8 mouse cellular contexts compared by ENCODE assay signal in genomic region chr9:62438755-62439101, GRCm38 (mm10).
DNase-seq lines count a peak whose midpoint lies in the region; ATAC-seq and TF ChIP-seq lines count a peak whose summit lies in the region.

No protein-coding gene starts in this region.

- 21% methylated on average over 3 of the region's 3 CpGs for WGBS in heart, embryonic 11.5 days (ENCODE audit: insufficient replicate concordance)
- 19% methylated on average over 3 of the region's 3 CpGs for WGBS in kidney, embryonic 15.5 days
- 24% methylated on average over 3 of the region's 3 CpGs for WGBS in lung, adult 2 months

- intact Hi-C loops in gastrocnemius, postnatal 36 days (cut with DNase I): no loop called here

- peak; percentile 70; the same call in 1 of the 2 replicates for ATAC-seq in heart, embryonic 11.5 days (replicated peaks; ENCODE audit: insufficient number of reproducible peaks, low FRiP score, low TSS enrichment)
- peak; percentile 57 for ATAC-seq in kidney, embryonic 15.5 days (replicated peaks; ENCODE audit: low FRiP score)

- H3K4me1 ChIP-seq in heart, embryonic 11.5 days (ENCODE audit: control insufficient read depth, insufficient read depth, low read length): peaks cover 31% of the 10 kb centered on the region
- peaks cover 28% of the 10 kb centered on the region for H3K4me1 ChIP-seq in kidney, embryonic 15.5 days
- peaks cover 20% of the 10 kb centered on the region for H3K4me1 ChIP-seq in lung, adult 2 months (ENCODE audit: control insufficient read depth, insufficient read depth, low read length)

- no peak overlapping the region for H3K4me3 ChIP-seq in heart, embryonic 11.5 days (ENCODE audit: low read depth, low read length)
- no peak overlapping the region for H3K4me3 ChIP-seq in kidney, embryonic 15.5 days (replicated peaks)
- H3K4me3 ChIP-seq in lung, adult 2 months (replicated peaks; ENCODE audit: extremely low read depth, low read depth, low read length): no peak overlapping the region

- no peaks in the 10 kb centered on the region for H3K27me3 ChIP-seq in heart, embryonic 11.5 days (ENCODE audit: control insufficient read depth, insufficient read depth, low read length)
- no peaks in the 10 kb centered on the region for H3K27me3 ChIP-seq in kidney, embryonic 15.5 days

- no peaks in the 10 kb centered on the region for H3K36me3 ChIP-seq in heart, embryonic 11.5 days (ENCODE audit: control insufficient read depth, insufficient read depth, low read length)
- no peaks in the 10 kb centered on the region for H3K36me3 ChIP-seq in kidney, embryonic 15.5 days

- H3K27ac ChIP-seq in heart, embryonic 11.5 days (ENCODE audit: low read depth, low read length): peak overlapping the region; percentile 83
- H3K27ac ChIP-seq in kidney, embryonic 15.5 days: peak overlapping the region; percentile 56

- peak; percentile 55 for DNase-seq in 3T3-L1 (ENCODE audit: low read depth, low spot score)
- peak; percentile 90 for DNase-seq in brain, embryonic 14.5 days (ENCODE audit: low read depth)
- peak; percentile 46 for DNase-seq in lung, adult 2 months
- peak; percentile 88 for DNase-seq in right cerebral cortex, adult 18-20 months
- DNase-seq in gastrocnemius, postnatal 36 days: no peak
- DNase-seq in cerebellum, adult 11-12 months: no peak

- peak overlapping the region; percentile 50; the same call in 1 of the 2 replicates for H3K9ac ChIP-seq in heart, embryonic 11.5 days (ENCODE audit: low read depth, low read length)
- H3K9ac ChIP-seq in kidney, embryonic 15.5 days: no peak overlapping the region

- no peak for TF ChIP-seq CTCF in brain, embryonic 14.5 days (IDR thresholded peaks at IDR 0.05; ENCODE audit: borderline replicate concordance, extremely low read depth, insufficient read depth, insufficient read length)
- TF ChIP-seq CTCF in lung, adult 2 months (IDR thresholded peaks at IDR 0.05; ENCODE audit: insufficient read depth, low read length): no peak

- 0 out of 2 replicates have a peak overlapping the region, but pooled peaks have one; percentile 27 for H3K4me2 ChIP-seq in heart, embryonic 11.5 days
- no peak overlapping the region for H3K4me2 ChIP-seq in kidney, embryonic 15.5 days

- no peak for TF ChIP-seq POLR2A in brain, embryonic 14.5 days (IDR thresholded peaks at IDR 0.05; ENCODE audit: borderline replicate concordance, extremely low read depth, insufficient read depth, insufficient read length, poor library complexity, severe bottlenecking)
- TF ChIP-seq POLR2A in lung, adult 2 months (IDR thresholded peaks at IDR 0.05; ENCODE audit: borderline replicate concordance, extremely low read depth, low read depth, low read length): no peak

- no peaks in the 10 kb centered on the region for H3K9me3 ChIP-seq in heart, embryonic 11.5 days (replicated peaks; ENCODE audit: control insufficient read depth, low read length)
- H3K9me3 ChIP-seq in kidney, embryonic 15.5 days (replicated peaks): no peaks in the 10 kb centered on the region

Comparison
In these comparisons a context has a peak if more than half of its experiments do, and no peak if none do; other contexts are left out.
1. DNase-seq: peak in 3T3-L1 (single experiment), brain, embryonic 14.5 days (single experiment), lung, adult 2 months (single experiment) and right cerebral cortex, adult 18-20 months (single experiment); none in gastrocnemius, postnatal 36 days (0 of 2) and cerebellum, adult 11-12 months (single experiment).